Mouse (Mus musculus): ENCODE results near the gene Kdsr. TPM values are rescaled to one million over a fixed set of nuclear protein-coding genes. Genes with fewer than 3 reads are reported as not detected.
"Not testable (repeated sequence)": the region's sequence is repeated elsewhere in the genome, so short reads cannot be mapped to it uniquely, and the experiment has no call there.

Kdsr gene
- polyA plus RNA-seq, 1 experiment from 2014 or later = 14.9 TPM

GRCm38 (mm10) chr1:106748555-106749315 lies 10.8 kb downstream of the Kdsr start:
- no peaks in the 10 kb centered on the region for H3K36me3 ChIP-seq (ENCODE audit: control insufficient read depth, insufficient read depth, low read length)
- no peak overlapping the region for H3K9ac ChIP-seq (ENCODE audit: low read depth, low read length)
- H3K4me2 ChIP-seq (ENCODE audit: low read depth, low read length) = no peak overlapping the region
- H3K27me3 ChIP-seq (replicated peaks; ENCODE audit: control insufficient read depth, insufficient read depth, low read length) = no peaks in the 10 kb centered on the region
- no peak overlapping the region for H3K4me3 ChIP-seq (ENCODE audit: low read length)
- no peak overlapping the region for H3K27ac ChIP-seq (ENCODE audit: low read length)
- WGBS = 89% methylated on average over 6 of the region's 6 CpGs
- peaks cover 3% of the 10 kb centered on the region; the same call in 1 of the 2 replicates for H3K4me1 ChIP-seq (ENCODE audit: control insufficient read depth, insufficient read depth, low read length)
- H3K9me3 ChIP-seq (ENCODE audit: control insufficient read depth, low read length) = no peaks in the 10 kb centered on the region
- ATAC-seq = no peak

GRCm38 (mm10) chr1:106742980-106743379 lies 16.5 kb downstream of the Kdsr start:
- H3K9ac ChIP-seq (ENCODE audit: low read depth, low read length) = no peak overlapping the region

GRCm38 (mm10) chr1:106740735-106741134 lies 18.8 kb downstream of the Kdsr start:
- Histone ChIP-seq H3K4me1 (ENCODE audit: control insufficient read depth, insufficient read depth, low read length) (no peaks in the 10 kb centered on the region), H3K9ac (ENCODE audit: low read depth, low read length) (no peak overlapping the region), H3K9me3 (ENCODE audit: control insufficient read depth, low read length) (no peaks in the 10 kb centered on the region), H3K36me3 (ENCODE audit: control insufficient read depth, insufficient read depth, low read length) (0 out of 2 replicates have a peak, but pooled peaks cover 3% of the 10 kb centered on the region), H3K4me3 (ENCODE audit: low read length) (no peak overlapping the region), H3K27me3 (replicated peaks; ENCODE audit: control insufficient read depth, insufficient read depth, low read length) (no peaks in the 10 kb centered on the region), H3K27ac (ENCODE audit: low read length) (no peak overlapping the region), H3K4me2 (ENCODE audit: low read depth, low read length) (no peak overlapping the region)
- no peak for ATAC-seq
- WGBS = 94% methylated on average over 4 of the region's 4 CpGs

More at GRCm38 (mm10) chr1:106742980-106743379, 16.5 kb downstream of the Kdsr start:
- H3K36me3 ChIP-seq (ENCODE audit: control insufficient read depth, insufficient read depth, low read length) = 0 out of 2 replicates have a peak, but pooled peaks cover 3% of the 10 kb centered on the region
- no peak overlapping the region for H3K4me2 ChIP-seq (ENCODE audit: low read depth, low read length)
- ATAC-seq = no peak
- H3K4me3 ChIP-seq (ENCODE audit: low read length) = no peak overlapping the region
- WGBS = 93% methylated on average over 6 of the region's 6 CpGs
- no peaks in the 10 kb centered on the region for H3K9me3 ChIP-seq (ENCODE audit: control insufficient read depth, low read length)
- H3K4me1 ChIP-seq (ENCODE audit: control insufficient read depth, insufficient read depth, low read length) = no peaks in the 10 kb centered on the region
- H3K27me3 ChIP-seq (replicated peaks; ENCODE audit: control insufficient read depth, insufficient read depth, low read length) = no peaks in the 10 kb centered on the region
- H3K27ac ChIP-seq (ENCODE audit: low read length) = no peak overlapping the region

- Histone ChIP-seq H3K4me3 (ENCODE audit: low read length) (no peak overlapping the region), H3K36me3 (ENCODE audit: control insufficient read depth, insufficient read depth, low read length) (0 out of 2 replicates have a peak, but pooled peaks cover 3% of the 10 kb centered on the region), H3K4me2 (ENCODE audit: low read depth, low read length) (no peak overlapping the region), H3K9ac (ENCODE audit: low read depth, low read length) (no peak overlapping the region), H3K27me3 (replicated peaks; ENCODE audit: control insufficient read depth, insufficient read depth, low read length) (no peaks in the 10 kb centered on the region), H3K4me1 (ENCODE audit: control insufficient read depth, insufficient read depth, low read length) (no peaks in the 10 kb centered on the region), H3K9me3 (ENCODE audit: control insufficient read depth, low read length) (no peaks in the 10 kb centered on the region), H3K27ac (ENCODE audit: low read length) (no peak overlapping the region)
- WGBS = 90% methylated on average over 5 of the region's 5 CpGs
- ATAC-seq = no peak
Observed at GRCm38 (mm10) chr1:106739810-106740209, 19.7 kb downstream of the Kdsr start.

GRCm38 (mm10) chr1:106738092-106738491 lies 21.4 kb downstream of the Kdsr start:
- Histone ChIP-seq H3K4me3 (ENCODE audit: low read length) (no peak overlapping the region), H3K27me3 (replicated peaks; ENCODE audit: control insufficient read depth, insufficient read depth, low read length) (no peaks in the 10 kb centered on the region), H3K9me3 (ENCODE audit: control insufficient read depth, low read length) (no peaks in the 10 kb centered on the region), H3K9ac (ENCODE audit: low read depth, low read length) (no peak overlapping the region), H3K4me1 (ENCODE audit: control insufficient read depth, insufficient read depth, low read length) (no peaks in the 10 kb centered on the region), H3K27ac (ENCODE audit: low read length) (no peak overlapping the region), H3K4me2 (ENCODE audit: low read depth, low read length) (no peak overlapping the region), H3K36me3 (ENCODE audit: control insufficient read depth, insufficient read depth, low read length) (0 out of 2 replicates have a peak, but pooled peaks cover 3% of the 10 kb centered on the region)
- 81% methylated on average over 3 of the region's 3 CpGs for WGBS
- no peak for ATAC-seq

- Histone ChIP-seq H3K27me3 (replicated peaks; ENCODE audit: control insufficient read depth, insufficient read depth, low read length) (no peaks in the 10 kb centered on the region), H3K27ac (ENCODE audit: low read length) (no peak overlapping the region), H3K9ac (ENCODE audit: low read depth, low read length) (no peak overlapping the region), H3K4me1 (ENCODE audit: control insufficient read depth, insufficient read depth, low read length) (no peaks in the 10 kb centered on the region), H3K9me3 (ENCODE audit: control insufficient read depth, low read length) (no peaks in the 10 kb centered on the region), H3K4me3 (ENCODE audit: low read length) (no peak overlapping the region), H3K36me3 (ENCODE audit: control insufficient read depth, insufficient read depth, low read length) (0 out of 2 replicates have a peak, but pooled peaks cover 3% of the 10 kb centered on the region), H3K4me2 (ENCODE audit: low read depth, low read length) (no peak overlapping the region)
- WGBS = 94% methylated on average over 8 of the region's 8 CpGs
- ATAC-seq = no peak
Observed at GRCm38 (mm10) chr1:106736211-106736610, 23.3 kb downstream of the Kdsr start.

- H3K4me1 ChIP-seq (ENCODE audit: control insufficient read depth, insufficient read depth, low read length) = no peaks in the 10 kb centered on the region
- no peak overlapping the region for H3K9ac ChIP-seq (ENCODE audit: low read depth, low read length)
- no peak for ATAC-seq
- no peaks in the 10 kb centered on the region for H3K27me3 ChIP-seq (replicated peaks; ENCODE audit: control insufficient read depth, insufficient read depth, low read length)
- H3K9me3 ChIP-seq (ENCODE audit: control insufficient read depth, low read length) = no peaks in the 10 kb centered on the region
- H3K4me2 ChIP-seq (ENCODE audit: low read depth, low read length) = no peak overlapping the region
- 0 out of 2 replicates have a peak, but pooled peaks cover 1% of the 10 kb centered on the region for H3K36me3 ChIP-seq (ENCODE audit: control insufficient read depth, insufficient read depth, low read length)
- no peak overlapping the region for H3K4me3 ChIP-seq (ENCODE audit: low read length)
- WGBS = 57% methylated on average over 2 of the region's 2 CpGs
- no peak overlapping the region for H3K27ac ChIP-seq (ENCODE audit: low read length)
Observed at GRCm38 (mm10) chr1:106735586-106735985, 23.9 kb downstream of the Kdsr start.

GRCm38 (mm10) chr1:106722061-106722460 lies 37.5 kb downstream of the Kdsr start:
- Histone ChIP-seq H3K27ac (ENCODE audit: low read length) (no peak overlapping the region), H3K9ac (ENCODE audit: low read depth, low read length) (no peak overlapping the region), H3K4me1 (ENCODE audit: control insufficient read depth, insufficient read depth, low read length) (no peaks in the 10 kb centered on the region), H3K36me3 (ENCODE audit: control insufficient read depth, insufficient read depth, low read length) (no peaks in the 10 kb centered on the region), H3K4me2 (ENCODE audit: low read depth, low read length) (no peak overlapping the region), H3K27me3 (replicated peaks; ENCODE audit: control insufficient read depth, insufficient read depth, low read length) (no peaks in the 10 kb centered on the region), H3K4me3 (ENCODE audit: low read length) (no peak overlapping the region), H3K9me3 (ENCODE audit: control insufficient read depth, low read length) (no peaks in the 10 kb centered on the region)
- 59% methylated on average over 5 of the region's 5 CpGs for WGBS
- ATAC-seq = no peak

- not testable (repeated sequence) for H3K4me2 ChIP-seq (ENCODE audit: low read depth, low read length); H3K9ac ChIP-seq (ENCODE audit: low read depth, low read length); H3K4me1 ChIP-seq (ENCODE audit: control insufficient read depth, insufficient read depth, low read length); H3K27ac ChIP-seq (ENCODE audit: low read length); H3K4me3 ChIP-seq (ENCODE audit: low read length); H3K9me3 ChIP-seq (ENCODE audit: control insufficient read depth, low read length); ATAC-seq; H3K27me3 ChIP-seq (replicated peaks; ENCODE audit: control insufficient read depth, insufficient read depth, low read length); H3K36me3 ChIP-seq (ENCODE audit: control insufficient read depth, insufficient read depth, low read length)
- WGBS = 61% methylated on average over 7 of the region's 7 CpGs
Observed at GRCm38 (mm10) chr1:106717736-106718135, 41.8 kb downstream of the Kdsr start.

All from intestine, embryonic 16.5 days (tissue).